Mouse (Mus musculus): ENCODE measurements around the gene Hoxa4. TPM values are rescaled to one million over a fixed set of nuclear protein-coding genes. Genes with fewer than 3 reads are reported as not detected.
A peak's percentile ranks its signal among the peaks of the same experiment; 100 is the strongest.

Gene Hoxa4
- polyA plus RNA-seq, 1 experiment, result 0.44 TPM

- Histone ChIP-seq H3K9me3 (peaks cover 5% of the 10 kb centered on the region; the same call in 1 of the 2 replicates), H3K36me3 (replicated peaks; ENCODE audit: low read length) (no peaks in the 10 kb centered on the region), H3K4me1 (peaks cover 43% of the 10 kb centered on the region), H3K4me3 (replicated peaks) (no peak overlapping the region), H3K27me3 (replicated peaks) (peaks cover 96% of the 10 kb centered on the region)
- TF ChIP-seq FLI1 (IDR thresholded peaks at IDR 0.05; ENCODE audit: low read length), result no peak
- TF ChIP-seq GATA1 (IDR thresholded peaks at IDR 0.05; ENCODE audit: borderline replicate concordance, low read length), result no peak
These were observed 44.3 kb upstream of the Hoxa4 start for GRCm38 (mm10) chr6:52235866-52236265.

GRCm38 (mm10) chr6:52235267-52235666 lies 43.7 kb upstream of the Hoxa4 start:
- peaks cover 43% of the 10 kb centered on the region for H3K4me1 ChIP-seq
- peaks cover 5% of the 10 kb centered on the region; the same call in 1 of the 2 replicates for H3K9me3 ChIP-seq
- TF ChIP-seq GATA1 (IDR thresholded peaks at IDR 0.05; ENCODE audit: borderline replicate concordance, low read length) (no peak), FLI1 (IDR thresholded peaks at IDR 0.05; ENCODE audit: low read length) (no peak)
- peaks cover 96% of the 10 kb centered on the region for H3K27me3 ChIP-seq (replicated peaks)
- no peaks in the 10 kb centered on the region for H3K36me3 ChIP-seq (replicated peaks; ENCODE audit: low read length)
- H3K4me3 ChIP-seq (replicated peaks), result no peak overlapping the region

- no peak for TF ChIP-seq FLI1 (IDR thresholded peaks at IDR 0.05; ENCODE audit: low read length)
- TF ChIP-seq GATA1 (IDR thresholded peaks at IDR 0.05; ENCODE audit: borderline replicate concordance, low read length), result no peak
These were observed 43.0 kb upstream of the Hoxa4 start for GRCm38 (mm10) chr6:52234428-52235140.

GRCm38 (mm10) chr6:52233546-52234427 lies 42.2 kb upstream of the Hoxa4 start:
- peak overlapping the region; percentile 85 for H3K4me3 ChIP-seq (replicated peaks)
- H3K27me3 ChIP-seq (replicated peaks), result peaks cover 96% of the 10 kb centered on the region
- H3K9me3 ChIP-seq, result peaks cover 5% of the 10 kb centered on the region; the same call in 1 of the 2 replicates
- TF ChIP-seq GATA1 (IDR thresholded peaks at IDR 0.05; ENCODE audit: borderline replicate concordance, low read length) (no peak), FLI1 (IDR thresholded peaks at IDR 0.05; ENCODE audit: low read length) (no peak)
- peaks cover 52% of the 10 kb centered on the region for H3K4me1 ChIP-seq
- no peaks in the 10 kb centered on the region for H3K36me3 ChIP-seq (replicated peaks; ENCODE audit: low read length)

More at GRCm38 (mm10) chr6:52234428-52235140, 43.0 kb upstream of the Hoxa4 start:
- Histone ChIP-seq H3K4me3 (replicated peaks) (peak overlapping the region; percentile 85), H3K36me3 (replicated peaks; ENCODE audit: low read length) (no peaks in the 10 kb centered on the region), H3K9me3 (peaks cover 5% of the 10 kb centered on the region; the same call in 1 of the 2 replicates), H3K4me1 (peaks cover 44% of the 10 kb centered on the region), H3K27me3 (replicated peaks) (peaks cover 96% of the 10 kb centered on the region)

- Histone ChIP-seq H3K4me1 (peaks cover 57% of the 10 kb centered on the region), H3K9me3 (peaks cover 5% of the 10 kb centered on the region; the same call in 1 of the 2 replicates), H3K36me3 (replicated peaks; ENCODE audit: low read length) (no peaks in the 10 kb centered on the region), H3K4me3 (replicated peaks) (peak overlapping the region; percentile 85), H3K27me3 (replicated peaks) (peaks cover 97% of the 10 kb centered on the region)
- TF ChIP-seq GATA1 (IDR thresholded peaks at IDR 0.05; ENCODE audit: borderline replicate concordance, low read length) (no peak), FLI1 (IDR thresholded peaks at IDR 0.05; ENCODE audit: low read length) (no peak)
These were observed 41.5 kb upstream of the Hoxa4 start for GRCm38 (mm10) chr6:52232984-52233545.

- peaks cover 96% of the 10 kb centered on the region for H3K27me3 ChIP-seq (replicated peaks)
- no peak for TF ChIP-seq FLI1 (IDR thresholded peaks at IDR 0.05; ENCODE audit: low read length)
- no peak for TF ChIP-seq GATA1 (IDR thresholded peaks at IDR 0.05; ENCODE audit: borderline replicate concordance, low read length)
- peak overlapping the region; percentile 85 for H3K4me3 ChIP-seq (replicated peaks)
- H3K36me3 ChIP-seq (replicated peaks; ENCODE audit: low read length), result no peaks in the 10 kb centered on the region
- peaks cover 60% of the 10 kb centered on the region for H3K4me1 ChIP-seq
- H3K9me3 ChIP-seq, result peaks cover 5% of the 10 kb centered on the region; the same call in 1 of the 2 replicates
These were observed 41.0 kb upstream of the Hoxa4 start for GRCm38 (mm10) chr6:52232568-52232965.

GRCm38 (mm10) chr6:52231885-52232567 lies 40.5 kb upstream of the Hoxa4 start:
- no peaks in the 10 kb centered on the region for H3K36me3 ChIP-seq (replicated peaks; ENCODE audit: low read length)
- TF ChIP-seq GATA1 (IDR thresholded peaks at IDR 0.05; ENCODE audit: borderline replicate concordance, low read length) (no peak), FLI1 (IDR thresholded peaks at IDR 0.05; ENCODE audit: low read length) (no peak)

GRCm38 (mm10) chr6:52230516-52231165 lies 39.1 kb upstream of the Hoxa4 start, which contains the start of gene Hoxa9:
Gene Hoxa9, minus strand, starts transcription at chr6:52231089.
- Histone ChIP-seq H3K9me3 (peaks cover 5% of the 10 kb centered on the region; the same call in 1 of the 2 replicates), H3K4me3 (replicated peaks) (peak within 1 kb of the TSS; percentile 90), H3K4me1 (peaks cover 69% of the 10 kb centered on the region), H3K27me3 (replicated peaks) (peaks cover 96% of the 10 kb centered on the region), H3K36me3 (replicated peaks; ENCODE audit: low read length) (no peaks in the 10 kb centered on the region)
- no peak for TF ChIP-seq FLI1 (IDR thresholded peaks at IDR 0.05; ENCODE audit: low read length)
- no peak for TF ChIP-seq GATA1 (IDR thresholded peaks at IDR 0.05; ENCODE audit: borderline replicate concordance, low read length)

More at GRCm38 (mm10) chr6:52231885-52232567, 40.5 kb upstream of the Hoxa4 start:
- peaks cover 96% of the 10 kb centered on the region for H3K27me3 ChIP-seq (replicated peaks)
- H3K4me3 ChIP-seq (replicated peaks), result peak overlapping the region; percentile 85
- H3K9me3 ChIP-seq, result peaks cover 5% of the 10 kb centered on the region; the same call in 1 of the 2 replicates
- H3K4me1 ChIP-seq, result peaks cover 60% of the 10 kb centered on the region
